Mouse (Mus musculus): ENCODE measurements around the gene Tpsg1. TPM values are rescaled to one million over a fixed set of nuclear protein-coding genes. Genes with fewer than 3 reads are reported as not detected.
A peak's percentile ranks its signal among the peaks of the same experiment; 100 is the strongest.

Tpsg1 gene
- polyA plus RNA-seq, 1 experiment = 0.09 TPM

DNA sequence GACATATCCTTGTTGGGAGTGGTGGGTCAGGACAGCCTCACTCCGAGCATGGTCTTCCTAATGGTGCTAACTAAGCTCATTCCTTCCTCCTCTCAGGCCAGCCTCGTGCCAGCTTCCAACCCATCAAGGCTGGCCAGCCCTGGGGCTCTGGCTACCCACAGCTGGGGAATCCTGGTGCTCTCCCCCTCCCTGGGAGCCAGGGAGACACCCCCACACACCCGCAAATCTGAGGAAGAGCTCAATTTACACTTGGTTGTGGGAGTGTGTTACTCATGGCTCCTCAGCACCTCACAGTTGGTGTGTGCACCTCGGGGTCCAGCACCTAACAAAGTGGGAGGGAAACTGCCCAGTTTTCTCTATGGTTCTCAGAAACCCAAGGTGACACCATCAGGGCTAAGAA is 42.2 kb downstream of the Tpsg1 start:
- Histone ChIP-seq H3K4me3 (ENCODE audit: extremely low read depth, insufficient read depth, insufficient read length) (no peak overlapping the region), H3K36me3 (ENCODE audit: control insufficient read depth, insufficient read depth, low read length) (no peaks in the 10 kb centered on the region), H3K27me3 (ENCODE audit: control insufficient read depth, insufficient read depth, low read length) (no peaks in the 10 kb centered on the region), H3K4me1 (ENCODE audit: control insufficient read depth, insufficient read depth, insufficient read length) (no peaks in the 10 kb centered on the region), H3K27ac (ENCODE audit: insufficient read depth, low read length) (peak overlapping the region; percentile 38; the same call in 1 of the 2 replicates)
- no peak for DNase-seq (ENCODE audit: low read depth in 1 of 2, low spot score in 2 of 2)
- 49% methylated on average over 4 of the region's 4 CpGs for WGBS
- TF ChIP-seq POLR2A (IDR thresholded peaks at IDR 0.05; ENCODE audit: low read depth, low read length) (no peak), CTCF (IDR thresholded peaks at IDR 0.05; ENCODE audit: extremely low read depth, insufficient read depth, insufficient read length, insufficient replicate concordance) (no peak)

- no peak for DNase-seq (ENCODE audit: low read depth in 1 of 2, low spot score in 2 of 2)
- Histone ChIP-seq H3K27ac (ENCODE audit: insufficient read depth, low read length) (no peak overlapping the region), H3K36me3 (ENCODE audit: control insufficient read depth, insufficient read depth, low read length) (no peaks in the 10 kb centered on the region), H3K4me1 (ENCODE audit: control insufficient read depth, insufficient read depth, insufficient read length) (no peaks in the 10 kb centered on the region), H3K27me3 (ENCODE audit: control insufficient read depth, insufficient read depth, low read length) (no peaks in the 10 kb centered on the region), H3K4me3 (ENCODE audit: extremely low read depth, insufficient read depth, insufficient read length) (no peak overlapping the region)
- TF ChIP-seq POLR2A (IDR thresholded peaks at IDR 0.05; ENCODE audit: low read depth, low read length) = no peak
- TF ChIP-seq CTCF (IDR thresholded peaks at IDR 0.05; ENCODE audit: extremely low read depth, insufficient read depth, insufficient read length, insufficient replicate concordance) = no peak
- 73% methylated on average over 4 of the region's 4 CpGs for WGBS
Measured at GRCm38 (mm10) chr17:25414209-25414608, 45.1 kb downstream of the Tpsg1 start.

- TF ChIP-seq CTCF (IDR thresholded peaks at IDR 0.05; ENCODE audit: extremely low read depth, insufficient read depth, insufficient read length, insufficient replicate concordance) (no peak), POLR2A (IDR thresholded peaks at IDR 0.05; ENCODE audit: low read depth, low read length) (no peak)
- Histone ChIP-seq H3K4me3 (ENCODE audit: extremely low read depth, insufficient read depth, insufficient read length) (no peak overlapping the region), H3K4me1 (ENCODE audit: control insufficient read depth, insufficient read depth, insufficient read length) (no peaks in the 10 kb centered on the region), H3K27me3 (ENCODE audit: control insufficient read depth, insufficient read depth, low read length) (no peaks in the 10 kb centered on the region), H3K27ac (ENCODE audit: insufficient read depth, low read length) (no peak overlapping the region), H3K36me3 (ENCODE audit: control insufficient read depth, insufficient read depth, low read length) (no peaks in the 10 kb centered on the region)
- DNase-seq (ENCODE audit: low read depth in 1 of 2, low spot score in 2 of 2) = no peak
- 61% methylated on average over 3 of the region's 3 CpGs for WGBS
Measured at GRCm38 (mm10) chr17:25414917-25415316, 45.8 kb downstream of the Tpsg1 start.

DNA sequence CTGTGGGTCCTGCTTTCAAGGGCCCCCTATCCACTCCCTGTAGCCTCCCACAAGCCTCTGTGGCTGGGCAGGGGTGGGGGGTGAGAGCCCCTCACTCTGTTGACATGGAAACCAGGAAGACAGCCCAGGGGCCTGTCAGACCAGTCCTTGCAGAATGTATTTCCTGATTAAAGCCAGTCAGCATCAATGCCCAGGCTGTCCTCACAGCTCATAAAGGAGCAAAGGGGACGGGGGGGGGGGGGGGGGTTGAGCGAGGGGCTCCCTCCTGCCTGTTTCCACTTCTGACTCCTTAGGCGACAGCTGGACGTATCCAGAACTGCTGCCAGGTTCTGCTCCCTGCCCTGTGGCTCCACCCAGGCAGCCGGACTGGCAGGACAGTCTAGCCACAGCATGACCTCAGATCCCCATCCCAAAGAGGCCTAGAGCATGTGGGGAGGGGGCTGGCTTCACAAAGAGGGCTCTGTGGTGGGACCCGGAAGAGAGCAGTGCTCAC is 46.4 kb downstream of the Tpsg1 start:
- Histone ChIP-seq H3K4me3 (ENCODE audit: extremely low read depth, insufficient read depth, insufficient read length) (no peak overlapping the region), H3K36me3 (ENCODE audit: control insufficient read depth, insufficient read depth, low read length) (no peaks in the 10 kb centered on the region), H3K4me1 (ENCODE audit: control insufficient read depth, insufficient read depth, insufficient read length) (no peaks in the 10 kb centered on the region), H3K27ac (ENCODE audit: insufficient read depth, low read length) (no peak overlapping the region), H3K27me3 (ENCODE audit: control insufficient read depth, insufficient read depth, low read length) (no peaks in the 10 kb centered on the region)
- no peak for DNase-seq (ENCODE audit: low read depth in 1 of 2, low spot score in 2 of 2)
- 57% methylated on average over 6 of the region's 6 CpGs for whole genome bisulfite sequencing
- TF ChIP-seq POLR2A (IDR thresholded peaks at IDR 0.05; ENCODE audit: low read depth, low read length) = no peak

- DNase-seq (ENCODE audit: low read depth in 1 of 2, low spot score in 2 of 2) = no peak
- WGBS = 45% methylated on average over 3 of the region's 3 CpGs
- no peaks in the 10 kb centered on the region for H3K36me3 ChIP-seq (ENCODE audit: control insufficient read depth, insufficient read depth, low read length)
- H3K27ac ChIP-seq (ENCODE audit: insufficient read depth, low read length) = no peak overlapping the region
- H3K4me1 ChIP-seq (ENCODE audit: control insufficient read depth, insufficient read depth, insufficient read length) = no peaks in the 10 kb centered on the region
- no peaks in the 10 kb centered on the region for H3K27me3 ChIP-seq (ENCODE audit: control insufficient read depth, insufficient read depth, low read length)
- no peak overlapping the region for H3K4me3 ChIP-seq (ENCODE audit: extremely low read depth, insufficient read depth, insufficient read length)
- TF ChIP-seq POLR2A (IDR thresholded peaks at IDR 0.05; ENCODE audit: low read depth, low read length) (no peak), CTCF (IDR thresholded peaks at IDR 0.05; ENCODE audit: extremely low read depth, insufficient read depth, insufficient read length, insufficient replicate concordance) (no peak)
Measured at GRCm38 (mm10) chr17:25416219-25416618, 47.1 kb downstream of the Tpsg1 start.

- Histone ChIP-seq H3K36me3 (ENCODE audit: control insufficient read depth, insufficient read depth, low read length) (no peaks in the 10 kb centered on the region), H3K27ac (ENCODE audit: insufficient read depth, low read length) (no peak overlapping the region), H3K27me3 (ENCODE audit: control insufficient read depth, insufficient read depth, low read length) (no peaks in the 10 kb centered on the region), H3K4me1 (ENCODE audit: control insufficient read depth, insufficient read depth, insufficient read length) (no peaks in the 10 kb centered on the region), H3K4me3 (ENCODE audit: extremely low read depth, insufficient read depth, insufficient read length) (no peak overlapping the region)
- TF ChIP-seq CTCF (IDR thresholded peaks at IDR 0.05; ENCODE audit: extremely low read depth, insufficient read depth, insufficient read length, insufficient replicate concordance) = no peak
- TF ChIP-seq POLR2A (IDR thresholded peaks at IDR 0.05; ENCODE audit: low read depth, low read length) = no peak
- WGBS = 70% methylated on average over 6 of the region's 6 CpGs
- DNase-seq (ENCODE audit: low read depth in 1 of 2, low spot score in 2 of 2) = no peak
Measured at GRCm38 (mm10) chr17:25417990-25418389, 48.9 kb downstream of the Tpsg1 start.

DNA sequence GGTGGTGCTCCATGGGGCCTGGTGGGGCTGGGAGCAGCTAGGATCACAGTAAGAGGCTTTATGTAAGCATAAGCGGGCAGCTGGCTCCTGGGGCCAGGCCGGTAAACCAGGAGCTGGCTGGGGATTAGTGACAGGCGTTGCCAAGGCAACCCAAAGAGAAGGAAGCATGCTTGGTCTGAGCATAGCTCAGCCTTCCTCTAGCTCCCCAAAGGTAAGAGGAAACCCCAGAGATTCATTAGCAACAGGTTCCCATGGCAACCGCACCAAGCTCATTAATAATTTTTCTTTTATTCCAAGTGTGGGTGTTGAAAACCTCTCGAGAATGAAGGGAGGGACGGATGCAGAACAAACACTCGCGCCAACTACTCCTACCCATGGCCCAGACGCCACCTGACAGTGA is 49.9 kb downstream of the Tpsg1 start:
- DNase-seq (ENCODE audit: low read depth in 1 of 2, low spot score in 2 of 2) = no peak
- WGBS = 48% methylated on average over 9 of the region's 9 CpGs
- Histone ChIP-seq H3K36me3 (ENCODE audit: control insufficient read depth, insufficient read depth, low read length) (no peaks in the 10 kb centered on the region), H3K4me3 (ENCODE audit: extremely low read depth, insufficient read depth, insufficient read length) (no peak overlapping the region), H3K4me1 (ENCODE audit: control insufficient read depth, insufficient read depth, insufficient read length) (no peaks in the 10 kb centered on the region), H3K27me3 (ENCODE audit: control insufficient read depth, insufficient read depth, low read length) (no peaks in the 10 kb centered on the region), H3K27ac (ENCODE audit: insufficient read depth, low read length) (no peak overlapping the region)
- TF ChIP-seq POLR2A (IDR thresholded peaks at IDR 0.05; ENCODE audit: low read depth, low read length) (no peak), CTCF (IDR thresholded peaks at IDR 0.05; ENCODE audit: extremely low read depth, insufficient read depth, insufficient read length, insufficient replicate concordance) (no peak)
